Mouse (Mus musculus) liver, embryonic 15.5 days (tissue): ENCODE results near the gene Cyb5d1. TPM values are rescaled to one million over a fixed set of nuclear protein-coding genes. Genes with fewer than 3 reads are reported as not detected.

Source experiments
- ATAC-seq: fragments of 200-750 bp; cut with Nextera tagmentation; 2 replicates; pipeline ENCODE4 v1.8.0; 2017; ENCODE audit warnings: moderate number of reproducible peaks, mild to moderate bottlenecking, moderate library complexity; ENCODE audit not compliant: insufficient read depth
- H3K27ac ChIP-seq: fragments of 300-500 bp; sonication (generic); replicated peaks from 2 replicates; pipeline ENCODE4 v1.5.1; 2015; ENCODE audit warnings: mild to moderate bottlenecking, inconsistent platforms
- H3K27me3 ChIP-seq: fragments of 300-500 bp; sonication (generic); 2 replicates; pipeline ENCODE4 v1.6.1; 2015; ENCODE audit warnings: mild to moderate bottlenecking, inconsistent platforms
- H3K36me3 ChIP-seq: fragments of 300-500 bp; sonication (generic); replicated peaks from 2 replicates; pipeline ENCODE4 v1.6.1; 2015; ENCODE audit warnings: moderate library complexity, mild to moderate bottlenecking, inconsistent platforms
- H3K4me1 ChIP-seq: fragments of 300-500 bp; sonication (generic); replicated peaks from 2 replicates; pipeline ENCODE4 v1.6.1; 2015; ENCODE audit warnings: inconsistent platforms
- H3K4me2 ChIP-seq: fragments of 300-500 bp; sonication (generic); 2 replicates; pipeline ENCODE4 v1.6.1; 2015; ENCODE audit warnings: moderate library complexity, mild to moderate bottlenecking, inconsistent platforms
- H3K4me3 ChIP-seq: fragments of 300-500 bp; sonication (generic); replicated peaks from 2 replicates; pipeline ENCODE4 v1.5.1; 2015; ENCODE audit warnings: mild to moderate bottlenecking, inconsistent platforms
- H3K9ac ChIP-seq: fragments of 300-500 bp; sonication (generic); 2 replicates; pipeline ENCODE4 v1.6.1; 2015; ENCODE audit warnings: moderate library complexity, mild to moderate bottlenecking, inconsistent platforms
- H3K9me3 ChIP-seq: fragments of 300-500 bp; sonication (generic); replicated peaks from 2 replicates; pipeline ENCODE4 v1.6.1; 2016; ENCODE audit warnings: inconsistent platforms
- WGBS: fragments of 180-500 bp; shearing (Covaris S2); methylation state at CpG from one replicate; pipeline ENCODE4 v1.1.7; 2015; ENCODE audit warnings: mixed read lengths; ENCODE audit not compliant: insufficient replicate concordance; 5-methylcytosine and 5-hydroxymethylcytosine counted together
- polyA plus RNA-seq: library from polyadenylated mRNA; unstranded; fragments of >200 nt; fragmentation: Nextera tagmentation; extraction: Ambion mirVana; gene quantifications from 2 replicates; pipeline ENCODE4 v1.2.1, GENCODE M21; 2015

Cyb5d1 gene
- polyA plus RNA-seq, 1 experiment from 2014 or later = 9.6 TPM

DNA sequence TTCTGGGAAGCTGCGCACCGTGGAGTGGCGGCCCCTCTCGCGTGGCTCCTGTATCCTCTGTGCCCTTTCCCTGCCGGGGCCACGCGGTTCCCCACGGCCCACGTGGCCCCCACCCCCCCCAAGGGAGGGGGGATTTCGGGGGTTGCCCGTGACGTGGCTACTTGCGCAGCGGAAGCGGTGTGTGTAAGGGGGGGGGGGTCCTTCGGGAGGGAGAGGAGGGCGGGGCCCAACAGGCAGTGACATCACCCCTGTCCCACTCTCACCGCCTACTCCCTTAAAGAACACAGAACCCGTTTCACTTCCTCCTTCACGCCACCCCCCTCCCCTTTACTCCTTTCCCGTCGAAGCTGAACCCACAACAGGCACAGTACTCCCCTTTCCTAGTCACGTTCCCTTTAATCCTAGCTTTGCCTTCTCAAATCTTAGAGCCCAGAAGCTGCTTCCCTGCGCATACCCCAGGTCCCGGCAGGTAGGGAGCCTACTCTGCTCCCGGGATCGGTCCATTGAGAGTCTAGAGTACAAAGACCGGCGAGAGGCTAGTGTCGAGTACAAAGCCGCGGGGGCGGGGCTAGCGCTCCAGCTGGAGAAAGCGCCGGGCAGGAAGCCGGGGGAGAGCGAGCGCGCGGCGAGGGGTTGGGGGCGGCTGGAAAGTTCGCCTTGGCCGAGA lies 14.1 kb upstream of the Cyb5d1 start:
- H3K36me3 ChIP-seq = peaks cover 36% of the 10 kb centered on the region
- no peaks in the 10 kb centered on the region for H3K27me3 ChIP-seq
- peak overlapping the region; percentile 92 for H3K27ac ChIP-seq
- no peaks in the 10 kb centered on the region for H3K9me3 ChIP-seq
- peak overlapping the region; percentile 83 for H3K9ac ChIP-seq
- peak; percentile 17; the same call in 1 of the 2 replicates for ATAC-seq
- peak overlapping the region; percentile 100 for H3K4me2 ChIP-seq
- peak overlapping the region; percentile 69 for H3K4me3 ChIP-seq
- WGBS = under 1% methylated on average over 46 of the region's 46 CpGs
- peaks cover 77% of the 10 kb centered on the region for H3K4me1 ChIP-seq

DNA sequence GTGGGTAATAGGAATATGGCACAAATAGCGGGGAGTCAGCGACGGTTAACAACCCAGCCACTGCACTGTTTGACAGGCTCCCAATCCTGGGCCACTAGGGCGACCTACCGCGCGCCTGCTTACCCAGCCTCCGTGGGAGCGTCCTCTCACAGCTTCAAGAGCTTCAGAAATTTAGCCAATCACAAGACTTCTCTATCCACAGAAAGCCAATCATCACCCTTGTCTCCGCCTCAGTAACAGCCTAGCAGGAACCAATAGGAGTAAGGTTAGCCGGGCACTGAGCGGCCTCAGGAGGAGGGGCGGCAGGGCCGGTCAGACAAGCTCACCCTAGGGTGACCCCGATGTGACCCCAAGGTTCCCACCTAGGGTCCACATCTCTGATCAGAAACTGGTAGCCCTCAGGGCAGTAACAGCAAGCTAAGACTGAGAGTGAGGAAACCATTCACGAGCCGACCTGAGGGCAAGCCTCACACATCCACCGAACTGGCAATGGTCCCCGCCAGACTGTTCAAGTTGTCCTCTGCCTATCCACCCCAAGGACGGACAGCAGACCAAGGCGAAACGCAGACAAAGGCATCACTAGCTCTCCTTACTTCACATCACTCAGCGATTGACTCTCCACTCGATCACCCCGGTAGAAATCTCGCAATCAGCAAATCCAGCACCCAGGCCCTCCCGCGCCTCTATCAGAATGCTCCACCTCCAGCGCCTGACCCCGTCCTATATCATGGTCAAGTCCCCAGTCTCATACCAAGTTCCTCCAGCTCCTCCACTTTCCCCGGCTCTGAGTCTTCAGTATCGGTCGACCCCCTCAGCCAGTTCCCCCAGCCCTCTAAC lies 13.3 kb upstream of the Cyb5d1 start:
- peaks cover 44% of the 10 kb centered on the region for H3K36me3 ChIP-seq
- H3K27me3 ChIP-seq = no peaks in the 10 kb centered on the region
- under 1% methylated on average over 33 of the region's 33 CpGs for WGBS
- H3K4me1 ChIP-seq = peaks cover 69% of the 10 kb centered on the region
- no peaks in the 10 kb centered on the region for H3K9me3 ChIP-seq
- peak overlapping the region; percentile 83 for H3K9ac ChIP-seq
- H3K27ac ChIP-seq = peak overlapping the region; percentile 92
- H3K4me3 ChIP-seq = peak overlapping the region; percentile 69
- ATAC-seq = peak; percentile 83
- H3K4me2 ChIP-seq = peak overlapping the region; percentile 100

DNA sequence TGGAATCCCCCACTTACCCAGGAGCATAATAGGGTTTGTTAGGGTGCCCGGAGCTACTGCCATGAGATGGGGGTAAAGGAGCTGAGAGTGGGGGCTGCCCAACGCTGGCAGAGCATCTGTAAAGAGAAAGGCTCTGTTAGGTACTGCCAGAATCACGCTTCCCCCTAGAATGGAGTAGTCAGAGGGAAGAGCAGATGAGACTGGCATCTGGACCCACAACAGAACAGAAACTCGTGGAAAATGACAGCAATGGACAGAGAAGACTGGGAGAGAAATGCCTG lies 12.2 kb upstream of the Cyb5d1 start:
- peaks cover 49% of the 10 kb centered on the region for H3K36me3 ChIP-seq
- peak overlapping the region; percentile 100 for H3K4me2 ChIP-seq
- no peak overlapping the region for H3K9ac ChIP-seq
- H3K4me1 ChIP-seq = peaks cover 58% of the 10 kb centered on the region
- H3K27me3 ChIP-seq = no peaks in the 10 kb centered on the region
- H3K9me3 ChIP-seq = no peaks in the 10 kb centered on the region
- 78% methylated on average over 4 of the region's 4 CpGs for WGBS
- no peak overlapping the region; the same call in 1 of the 2 replicates for H3K4me3 ChIP-seq
- no peak overlapping the region; the same call in 1 of the 2 replicates for H3K27ac ChIP-seq
- no peak for ATAC-seq

- 84% methylated on average over 16 of the region's 16 CpGs for WGBS
- no peak for ATAC-seq
- H3K27ac ChIP-seq = no peak overlapping the region
- H3K4me3 ChIP-seq = no peak overlapping the region
- H3K9ac ChIP-seq = no peak overlapping the region
- H3K36me3 ChIP-seq = peaks cover 52% of the 10 kb centered on the region
- peak overlapping the region; percentile 100; the same call in 1 of the 2 replicates for H3K4me2 ChIP-seq
- peaks cover 53% of the 10 kb centered on the region for H3K4me1 ChIP-seq
- no peaks in the 10 kb centered on the region for H3K27me3 ChIP-seq
- H3K9me3 ChIP-seq = no peaks in the 10 kb centered on the region
Observed at GRCm38 (mm10) chr11:69406867-69407723, 11.7 kb upstream of the Cyb5d1 start.

DNA sequence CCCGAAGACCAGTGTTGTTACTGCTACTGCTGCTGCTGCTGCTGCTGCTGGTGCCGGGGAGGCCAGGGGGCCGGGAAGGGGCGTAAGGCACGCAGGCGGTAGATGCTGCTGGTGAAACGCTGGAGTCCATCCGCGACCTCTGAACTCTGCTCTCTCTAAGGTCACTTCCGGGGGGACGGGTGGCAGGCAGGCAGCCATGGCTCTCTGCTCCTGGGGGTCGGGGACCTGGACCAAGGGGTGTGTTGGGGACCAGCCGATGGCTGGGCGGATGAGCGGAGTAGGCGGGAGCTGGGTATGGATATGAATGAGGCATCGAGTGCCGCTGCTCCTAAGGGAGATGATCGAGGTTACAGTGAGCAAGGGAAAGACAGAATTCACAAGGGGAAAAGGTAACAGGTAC lies 10.9 kb upstream of the Cyb5d1 start:
- Histone ChIP-seq H3K36me3 (peaks cover 60% of the 10 kb centered on the region), H3K27ac (no peak overlapping the region), H3K9ac (no peak overlapping the region), H3K4me3 (no peak overlapping the region), H3K4me2 (no peak overlapping the region), H3K27me3 (no peaks in the 10 kb centered on the region), H3K9me3 (no peaks in the 10 kb centered on the region), H3K4me1 (peaks cover 49% of the 10 kb centered on the region)
- ATAC-seq = no peak
- WGBS = 88% methylated on average over 19 of the region's 19 CpGs

GRCm38 (mm10) chr11:69405397-69406200 lies 10.2 kb upstream of the Cyb5d1 start:
- Histone ChIP-seq H3K9me3 (no peaks in the 10 kb centered on the region), H3K36me3 (peaks cover 64% of the 10 kb centered on the region), H3K27ac (no peak overlapping the region), H3K4me3 (no peak overlapping the region), H3K27me3 (no peaks in the 10 kb centered on the region), H3K4me2 (no peak overlapping the region), H3K9ac (no peak overlapping the region), H3K4me1 (peaks cover 46% of the 10 kb centered on the region)
- no peak for ATAC-seq
- 80% methylated on average over 24 of the region's 24 CpGs for WGBS

- WGBS = 80% methylated on average over 24 of the region's 24 CpGs
- no peak overlapping the region for H3K4me3 ChIP-seq
- peaks cover 72% of the 10 kb centered on the region for H3K36me3 ChIP-seq
- H3K27me3 ChIP-seq = no peaks in the 10 kb centered on the region
- peaks cover 38% of the 10 kb centered on the region for H3K4me1 ChIP-seq
- no peak overlapping the region for H3K27ac ChIP-seq
- H3K4me2 ChIP-seq = no peak overlapping the region
- H3K9me3 ChIP-seq = no peaks in the 10 kb centered on the region
- no peak overlapping the region for H3K9ac ChIP-seq
- no peak for ATAC-seq
Observed at GRCm38 (mm10) chr11:69404595-69405396, 9.4 kb upstream of the Cyb5d1 start.

DNA sequence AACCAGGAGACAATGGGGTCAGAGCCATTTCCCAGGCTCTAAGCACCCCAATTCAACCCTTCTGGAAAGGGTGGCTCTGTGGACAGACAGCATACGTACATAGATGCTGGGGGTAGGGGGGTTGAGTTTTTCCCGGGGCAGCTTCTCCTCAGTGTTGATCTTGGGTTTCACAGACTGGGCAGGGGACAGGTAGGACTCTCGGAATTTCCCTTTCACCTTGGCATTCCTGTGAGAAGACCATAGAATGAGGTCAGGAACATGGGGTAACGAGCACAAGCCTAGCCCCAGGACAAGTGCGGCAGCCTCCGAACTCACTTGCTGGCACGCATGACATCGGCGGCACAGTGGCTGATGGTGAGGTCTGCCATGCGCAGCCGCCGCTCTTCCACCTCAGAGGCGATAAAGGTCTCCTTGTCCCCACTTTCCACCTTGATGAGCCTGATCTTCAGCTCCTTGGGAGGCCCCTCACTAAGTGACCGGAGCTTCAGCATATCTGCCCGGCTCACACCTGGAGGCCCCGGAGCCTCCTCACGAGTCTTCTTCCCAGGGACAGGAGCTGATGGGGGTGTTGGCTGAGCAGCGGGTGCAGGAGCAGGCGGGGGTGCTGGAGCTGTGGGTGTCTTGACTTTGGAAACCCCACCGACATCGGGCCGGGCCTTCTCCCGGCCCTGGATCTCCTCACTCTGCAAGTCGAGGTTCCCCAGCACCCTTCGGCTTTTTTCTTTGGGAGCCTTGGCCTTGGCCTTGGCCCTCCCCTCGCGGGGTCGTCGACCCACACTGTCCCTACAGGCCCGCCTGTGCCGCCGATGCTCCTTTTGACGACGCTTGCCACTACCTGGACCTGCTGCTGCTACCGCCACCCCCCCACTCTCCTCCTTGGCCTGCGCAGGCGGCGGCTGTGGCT lies 8.5 kb upstream of the Cyb5d1 start:
- Histone ChIP-seq H3K4me1 (peaks cover 29% of the 10 kb centered on the region), H3K27me3 (no peaks in the 10 kb centered on the region), H3K9me3 (no peaks in the 10 kb centered on the region), H3K36me3 (peaks cover 78% of the 10 kb centered on the region), H3K27ac (no peak overlapping the region), H3K4me2 (no peak overlapping the region), H3K9ac (no peak overlapping the region), H3K4me3 (no peak overlapping the region)
- no peak for ATAC-seq
- WGBS = 87% methylated on average over 38 of the region's 38 CpGs

DNA sequence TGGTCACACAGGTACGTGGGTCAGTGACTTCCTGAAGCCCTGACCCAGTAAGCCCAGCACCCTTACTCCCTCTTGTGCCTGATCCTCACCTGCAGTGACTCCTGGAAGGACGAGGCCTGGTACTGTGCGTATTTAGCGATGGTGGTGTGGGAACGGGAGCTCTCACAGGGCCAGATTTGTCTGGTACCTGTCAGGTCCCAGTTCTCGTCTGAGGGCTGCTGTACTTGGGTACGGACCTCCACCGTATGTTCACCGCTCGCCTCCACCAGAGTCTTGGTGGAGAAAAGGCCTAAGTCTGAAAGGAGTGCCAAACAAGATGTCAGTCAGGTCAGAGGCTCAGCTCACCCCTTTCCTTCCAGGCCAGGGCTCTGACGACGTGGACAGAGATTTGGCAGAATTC lies 6.6 kb upstream of the Cyb5d1 start:
- H3K36me3 ChIP-seq = peaks cover 66% of the 10 kb centered on the region
- WGBS = 78% methylated on average over 12 of the region's 12 CpGs
- no peak for ATAC-seq

More for the DNA sequence above, 6.6 kb upstream of the Cyb5d1 start:
- no peaks in the 10 kb centered on the region for H3K27me3 ChIP-seq
- H3K9me3 ChIP-seq = no peaks in the 10 kb centered on the region
- no peak overlapping the region for H3K9ac ChIP-seq
- no peak overlapping the region for H3K4me3 ChIP-seq
- no peak overlapping the region for H3K4me2 ChIP-seq
- peaks cover 26% of the 10 kb centered on the region for H3K4me1 ChIP-seq
- no peak overlapping the region for H3K27ac ChIP-seq
